Mouse (Mus musculus) left cerebral cortex, adult 6 months (tissue): ENCODE results near the gene Hpcal1. TPM values are rescaled to one million over a fixed set of nuclear protein-coding genes. Genes with fewer than 3 reads are reported as not detected.

Experiments
- long read RNA-seq, 2 experiments: library from polyadenylated mRNA; unstranded; transcript quantifications; one replicate each; pipeline ENCODE4 v2.0.0; 2019 to 2020
- polyA plus RNA-seq: library from polyadenylated mRNA; unstranded; fragments of <200 nt; fragmentation: Nextera tagmentation; gene quantifications from 2 replicates; pipeline ENCODE4 v1.2.3, GENCODE M21; 2021

The Hpcal1 gene
- polyA plus RNA-seq = 84.1 and 111 TPM in 2 replicates
- long read RNA-seq, experiment 1, transcript Hpcal1-201 (4 exons, 1,526 nt) = major isoform, 232 of 315 reads
- long read RNA-seq, experiment 1, transcript Hpcal1-202 (5 exons, 697 nt) = minor isoform, 10 of 315 reads
- long read RNA-seq, experiment 1, partial matches to known transcripts = 3 of 315 reads
- long read RNA-seq, experiment 1, other reads (novel, unspliced or antisense) = 70 of 315 reads
- long read RNA-seq, experiment 2, transcript Hpcal1-201 (4 exons, 1,526 nt) = major isoform, 107 of 151 reads
- long read RNA-seq, experiment 2, partial matches to known transcripts = 7 of 151 reads
- long read RNA-seq, experiment 2, other reads (novel, unspliced or antisense) = 35 of 151 reads

DNA sequence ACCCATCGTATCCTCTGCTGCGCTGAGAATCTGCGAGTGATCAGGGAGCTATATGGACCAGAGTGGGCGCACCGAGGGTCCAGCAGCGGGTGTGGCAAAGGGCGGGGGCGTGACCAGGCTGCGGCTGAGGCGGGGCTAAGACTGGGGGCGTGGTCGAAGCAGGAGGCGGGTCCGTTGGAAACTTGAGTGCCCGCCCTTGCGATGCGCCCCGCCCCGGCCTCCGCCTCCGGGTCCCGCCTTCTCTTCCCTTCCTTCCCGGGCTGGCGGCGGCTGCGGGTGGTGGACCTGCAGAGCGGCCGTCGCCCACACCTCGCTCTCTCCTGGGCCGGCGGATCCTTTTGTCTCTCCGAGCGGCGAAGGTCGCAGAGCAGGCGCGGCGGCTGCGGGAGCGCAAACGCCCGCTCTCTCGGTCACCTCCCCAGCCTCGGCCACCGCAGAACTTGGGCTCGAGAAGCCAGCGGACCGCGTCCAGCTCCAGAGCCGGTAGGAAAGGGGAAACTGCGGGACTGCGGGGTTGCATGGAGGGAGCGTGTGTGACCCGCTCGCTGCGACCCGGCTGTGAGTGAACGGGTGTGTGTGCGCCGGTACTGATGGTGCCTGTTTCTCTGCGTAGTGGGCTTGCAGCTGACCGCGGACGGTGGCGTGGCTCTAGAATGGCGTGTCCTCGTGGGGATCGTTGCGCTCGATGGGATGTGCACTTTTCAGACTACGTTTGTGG is at the start of gene Hpcal1:
Gene Hpcal1 (plus strand): TSS at position 293 of the 718 bp plus-strand sequence.

Other genes with a start within 250 kb of the Hpcal1 start
- 18.2 and 115 TPM in 2 replicates for gene Odc1, start 146.1 kb upstream of the Hpcal1 start, polyA plus RNA-seq